Mouse (Mus musculus): ENCODE measurements around the gene Ptprj. TPM values are rescaled to one million over a fixed set of nuclear protein-coding genes. Genes with fewer than 3 reads are reported as not detected.

Ptprj gene
- polyA plus RNA-seq (2014; fragmentation: Nextera tagmentation; extraction: Ambion mirVana) = 2.4 and 2.9 TPM in 2 replicates

- Histone ChIP-seq H3K27ac (ENCODE audit: low read depth, low read length) (peak within 1 kb of the TSS; percentile 85), H3K27me3 (ENCODE audit: control insufficient read depth, insufficient read depth, low read length) (no peaks in the 10 kb centered on the region), H3K4me1 (replicated peaks; ENCODE audit: control insufficient read depth, insufficient read depth, low read length) (no peaks in the 10 kb centered on the region), H3K4me3 (ENCODE audit: low read depth, low read length) (peak within 1 kb of the TSS; percentile 84), H3K4me2 (replicated peaks; ENCODE audit: low read depth, low read length) (peak within 1 kb of the TSS; percentile 97), H3K9ac (ENCODE audit: low read depth, low read length) (peak within 1 kb of the TSS; percentile 86), H3K36me3 (ENCODE audit: control insufficient read depth, insufficient read depth, low read length) (no peaks in the 10 kb centered on the region), H3K9me3 (ENCODE audit: control insufficient read depth, low read length) (no peaks in the 10 kb centered on the region)
- WGBS = 0% methylated on average over 44 of the region's 100 CpGs
- ATAC-seq (ENCODE audit: low FRiP score) (peak; percentile 92), DNase-seq (ENCODE audit: low spot score) (peak; percentile 78)
These were observed at the start of gene Ptprj for GRCm38 (mm10) chr2:90580236-90581005. Gene Ptprj, minus strand, starts transcription at chr2:90580647.

GRCm38 (mm10) chr2:90629552-90629951 is 49.1 kb upstream of the Ptprj start:
- DNase-seq (ENCODE audit: low spot score) (no peak), ATAC-seq (ENCODE audit: low FRiP score) (no peak)
- 61% methylated on average over 2 of the region's 2 CpGs for WGBS
- no peaks in the 10 kb centered on the region for H3K36me3 ChIP-seq (ENCODE audit: control insufficient read depth, insufficient read depth, low read length)
- no peaks in the 10 kb centered on the region for H3K27me3 ChIP-seq (ENCODE audit: control insufficient read depth, insufficient read depth, low read length)
- H3K9me3 ChIP-seq (ENCODE audit: control insufficient read depth, low read length) = no peaks in the 10 kb centered on the region
- H3K4me2 ChIP-seq (replicated peaks; ENCODE audit: low read depth, low read length) = no peak overlapping the region
- H3K4me1 ChIP-seq (replicated peaks; ENCODE audit: control insufficient read depth, insufficient read depth, low read length) = no peaks in the 10 kb centered on the region
- H3K27ac ChIP-seq (ENCODE audit: low read depth, low read length) = no peak overlapping the region
- H3K9ac ChIP-seq (ENCODE audit: low read depth, low read length) = no peak overlapping the region
- H3K4me3 ChIP-seq (ENCODE audit: low read depth, low read length) = no peak overlapping the region

GRCm38 (mm10) chr2:90628261-90628660 is 47.8 kb upstream of the Ptprj start:
- Histone ChIP-seq H3K36me3 (ENCODE audit: control insufficient read depth, insufficient read depth, low read length) (no peaks in the 10 kb centered on the region), H3K9ac (ENCODE audit: low read depth, low read length) (no peak overlapping the region), H3K27ac (ENCODE audit: low read depth, low read length) (no peak overlapping the region), H3K9me3 (ENCODE audit: control insufficient read depth, low read length) (no peaks in the 10 kb centered on the region), H3K4me1 (replicated peaks; ENCODE audit: control insufficient read depth, insufficient read depth, low read length) (no peaks in the 10 kb centered on the region), H3K4me2 (replicated peaks; ENCODE audit: low read depth, low read length) (no peak overlapping the region), H3K27me3 (ENCODE audit: control insufficient read depth, insufficient read depth, low read length) (no peaks in the 10 kb centered on the region), H3K4me3 (ENCODE audit: low read depth, low read length) (no peak overlapping the region)
- ATAC-seq (ENCODE audit: low FRiP score) (no peak), DNase-seq (ENCODE audit: low spot score) (no peak)
- WGBS = 91% methylated on average over 5 of the region's 5 CpGs

- H3K4me1 ChIP-seq (replicated peaks; ENCODE audit: control insufficient read depth, insufficient read depth, low read length) = no peaks in the 10 kb centered on the region
- no peak for ATAC-seq (ENCODE audit: low FRiP score)
- H3K9ac ChIP-seq (ENCODE audit: low read depth, low read length) = no peak overlapping the region
- H3K27ac ChIP-seq (ENCODE audit: low read depth, low read length) = no peak overlapping the region
- 19% methylated on average over 6 of the region's 6 CpGs for WGBS
- H3K4me3 ChIP-seq (ENCODE audit: low read depth, low read length) = no peak overlapping the region
- no peaks in the 10 kb centered on the region for H3K27me3 ChIP-seq (ENCODE audit: control insufficient read depth, insufficient read depth, low read length)
- DNase-seq (ENCODE audit: low spot score) = peak; percentile 69
- no peaks in the 10 kb centered on the region for H3K9me3 ChIP-seq (ENCODE audit: control insufficient read depth, low read length)
- H3K36me3 ChIP-seq (ENCODE audit: control insufficient read depth, insufficient read depth, low read length) = no peaks in the 10 kb centered on the region
- no peak overlapping the region for H3K4me2 ChIP-seq (replicated peaks; ENCODE audit: low read depth, low read length)
These were observed 44.5 kb upstream of the Ptprj start for GRCm38 (mm10) chr2:90624920-90625319.

- Histone ChIP-seq H3K4me3 (ENCODE audit: low read depth, low read length) (no peak overlapping the region), H3K27me3 (ENCODE audit: control insufficient read depth, insufficient read depth, low read length) (no peaks in the 10 kb centered on the region), H3K9ac (ENCODE audit: low read depth, low read length) (no peak overlapping the region), H3K9me3 (ENCODE audit: control insufficient read depth, low read length) (no peaks in the 10 kb centered on the region), H3K4me1 (replicated peaks; ENCODE audit: control insufficient read depth, insufficient read depth, low read length) (no peaks in the 10 kb centered on the region), H3K4me2 (replicated peaks; ENCODE audit: low read depth, low read length) (no peak overlapping the region), H3K36me3 (ENCODE audit: control insufficient read depth, insufficient read depth, low read length) (no peaks in the 10 kb centered on the region), H3K27ac (ENCODE audit: low read depth, low read length) (no peak overlapping the region)
- DNase-seq (ENCODE audit: low spot score) = no peak
- WGBS = 38% methylated on average over 4 of the region's 4 CpGs
- ATAC-seq (ENCODE audit: low FRiP score) = no peak
These were observed 43.9 kb upstream of the Ptprj start for GRCm38 (mm10) chr2:90624339-90624738.

GRCm38 (mm10) chr2:90620815-90621214 is 40.4 kb upstream of the Ptprj start:
- 80% methylated on average over 5 of the region's 5 CpGs for WGBS
- no peaks in the 10 kb centered on the region for H3K9me3 ChIP-seq (ENCODE audit: control insufficient read depth, low read length)
- H3K36me3 ChIP-seq (ENCODE audit: control insufficient read depth, insufficient read depth, low read length) = no peaks in the 10 kb centered on the region
- H3K4me2 ChIP-seq (replicated peaks; ENCODE audit: low read depth, low read length) = no peak overlapping the region
- H3K9ac ChIP-seq (ENCODE audit: low read depth, low read length) = no peak overlapping the region
- no peak overlapping the region for H3K4me3 ChIP-seq (ENCODE audit: low read depth, low read length)
- H3K27me3 ChIP-seq (ENCODE audit: control insufficient read depth, insufficient read depth, low read length) = no peaks in the 10 kb centered on the region
- H3K27ac ChIP-seq (ENCODE audit: low read depth, low read length) = no peak overlapping the region
- no peak for DNase-seq (ENCODE audit: low spot score)
- ATAC-seq (ENCODE audit: low FRiP score) = no peak
- no peaks in the 10 kb centered on the region for H3K4me1 ChIP-seq (replicated peaks; ENCODE audit: control insufficient read depth, insufficient read depth, low read length)

- DNase-seq (ENCODE audit: low spot score) (no peak), ATAC-seq (ENCODE audit: low FRiP score) (no peak)
- Histone ChIP-seq H3K27me3 (ENCODE audit: control insufficient read depth, insufficient read depth, low read length) (no peaks in the 10 kb centered on the region), H3K36me3 (ENCODE audit: control insufficient read depth, insufficient read depth, low read length) (no peaks in the 10 kb centered on the region), H3K9me3 (ENCODE audit: control insufficient read depth, low read length) (no peaks in the 10 kb centered on the region), H3K4me1 (replicated peaks; ENCODE audit: control insufficient read depth, insufficient read depth, low read length) (no peaks in the 10 kb centered on the region), H3K4me3 (ENCODE audit: low read depth, low read length) (no peak overlapping the region), H3K27ac (ENCODE audit: low read depth, low read length) (no peak overlapping the region), H3K4me2 (replicated peaks; ENCODE audit: low read depth, low read length) (no peak overlapping the region), H3K9ac (ENCODE audit: low read depth, low read length) (no peak overlapping the region)
- 57% methylated on average over 2 of the region's 2 CpGs for WGBS
These were observed 39.2 kb upstream of the Ptprj start for GRCm38 (mm10) chr2:90619648-90620047.

- WGBS = 86% methylated on average over 14 of the region's 14 CpGs
These were observed 34.3 kb upstream of the Ptprj start for GRCm38 (mm10) chr2:90614651-90615171.

GRCm38 (mm10) chr2:90613591-90613990 is 33.1 kb upstream of the Ptprj start:
- Histone ChIP-seq H3K4me2 (replicated peaks; ENCODE audit: low read depth, low read length) (no peak overlapping the region), H3K27me3 (ENCODE audit: control insufficient read depth, insufficient read depth, low read length) (no peaks in the 10 kb centered on the region), H3K4me3 (ENCODE audit: low read depth, low read length) (no peak overlapping the region), H3K9ac (ENCODE audit: low read depth, low read length) (no peak overlapping the region), H3K27ac (ENCODE audit: low read depth, low read length) (no peak overlapping the region), H3K9me3 (ENCODE audit: control insufficient read depth, low read length) (no peaks in the 10 kb centered on the region), H3K4me1 (replicated peaks; ENCODE audit: control insufficient read depth, insufficient read depth, low read length) (no peaks in the 10 kb centered on the region), H3K36me3 (ENCODE audit: control insufficient read depth, insufficient read depth, low read length) (no peaks in the 10 kb centered on the region)
- DNase-seq (ENCODE audit: low spot score) (no peak), ATAC-seq (ENCODE audit: low FRiP score) (no peak)
- WGBS = 81% methylated on average over 3 of the region's 3 CpGs

More at GRCm38 (mm10) chr2:90614651-90615171, 34.3 kb upstream of the Ptprj start:
- Histone ChIP-seq H3K36me3 (ENCODE audit: control insufficient read depth, insufficient read depth, low read length) (no peaks in the 10 kb centered on the region), H3K4me1 (replicated peaks; ENCODE audit: control insufficient read depth, insufficient read depth, low read length) (no peaks in the 10 kb centered on the region), H3K4me2 (replicated peaks; ENCODE audit: low read depth, low read length) (no peak overlapping the region), H3K27ac (ENCODE audit: low read depth, low read length) (no peak overlapping the region), H3K9me3 (ENCODE audit: control insufficient read depth, low read length) (no peaks in the 10 kb centered on the region), H3K9ac (ENCODE audit: low read depth, low read length) (no peak overlapping the region), H3K27me3 (ENCODE audit: control insufficient read depth, insufficient read depth, low read length) (no peaks in the 10 kb centered on the region), H3K4me3 (ENCODE audit: low read depth, low read length) (no peak overlapping the region)
- ATAC-seq (ENCODE audit: low FRiP score) (no peak), DNase-seq (ENCODE audit: low spot score) (no peak)

Measured in hindbrain, embryonic 11.5 days (tissue).